Mouse (Mus musculus): ENCODE measurements around the gene Rab3b.

The Rab3b gene

GRCm38 (mm10) chr4:108878963-108879822, at the start of gene Rab3b:
Rab3b (plus strand) TSS chr4:108879063.
- peak; percentile 42 for DNase-seq (ENCODE audit: low read depth, low spot score)

- DNase-seq (ENCODE audit: low read depth, low spot score), result no peak
Observed at GRCm38 (mm10) chr4:108830698-108831097, 48.2 kb upstream of the Rab3b start.

DNA sequence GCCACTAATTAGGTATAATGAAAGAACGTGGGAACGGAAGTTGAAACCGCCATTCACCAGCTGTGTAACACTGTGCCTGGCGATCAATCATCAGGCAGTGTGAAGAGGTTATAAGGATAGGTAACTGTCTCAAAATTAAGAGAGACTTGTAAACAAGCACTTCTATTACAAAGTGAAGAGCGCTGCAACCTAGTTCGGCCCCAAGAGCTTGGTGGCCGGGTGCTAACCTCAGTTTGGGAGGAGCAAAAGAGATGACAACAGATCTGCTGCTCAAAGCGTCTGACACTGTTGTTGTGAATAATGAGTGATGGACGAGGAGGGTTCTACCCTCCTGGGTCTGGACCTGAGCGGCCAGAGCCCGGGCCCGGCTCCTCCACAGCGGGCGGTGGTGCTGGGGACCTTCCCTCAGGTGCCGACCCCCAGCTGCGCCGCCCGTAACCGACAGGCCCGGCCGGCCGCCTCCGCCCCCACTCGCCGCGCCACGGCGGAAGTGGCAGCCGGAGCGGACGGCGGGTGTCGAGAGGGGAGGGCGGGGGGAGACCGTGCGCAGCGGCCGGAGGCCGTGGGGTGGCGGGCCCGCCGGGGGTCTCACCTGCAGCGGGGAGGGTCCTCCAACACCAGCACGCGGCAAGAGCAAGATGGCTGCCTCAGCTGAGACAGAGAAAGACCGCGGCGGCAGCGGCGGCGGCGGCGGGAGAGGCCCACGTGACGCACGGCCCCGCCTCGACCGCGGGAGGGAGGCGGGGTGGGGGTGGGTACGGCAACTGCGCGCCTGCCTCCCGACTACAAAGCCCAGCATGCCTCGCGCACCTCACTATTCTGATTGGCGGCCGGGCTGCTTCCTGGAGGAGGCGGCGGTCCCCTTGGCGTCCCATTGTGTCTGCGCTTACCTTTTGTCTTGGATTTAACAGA, 45.7 kb upstream of the Rab3b start, which contains the start of gene Btf3l4:
Btf3l4 (minus strand) TSS at position 699 of the 912 bp plus-strand sequence.
- peak; percentile 96 for DNase-seq (ENCODE audit: low read depth, low spot score)

DNA sequence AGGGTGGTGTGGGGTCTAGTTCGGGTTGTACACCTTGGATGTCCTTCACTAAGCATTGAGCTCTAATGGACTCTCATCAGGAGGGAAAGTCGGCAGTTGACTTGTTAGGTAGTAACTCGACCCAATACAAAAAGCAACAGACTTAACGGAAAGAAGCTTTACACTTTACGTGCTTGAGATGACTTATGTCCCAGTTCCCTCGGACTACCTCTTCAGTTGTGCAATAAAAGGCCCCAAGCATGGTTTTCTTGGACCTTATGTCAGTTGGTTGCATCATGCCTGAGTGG, 45.1 kb upstream of the Rab3b start:
- no peak for DNase-seq (ENCODE audit: low read depth, low spot score)

GRCm38 (mm10) chr4:108834115-108834970, 44.5 kb upstream of the Rab3b start, which contains the start of gene Txndc12:
Txndc12 (plus strand) TSS chr4:108834601.
- DNase-seq (ENCODE audit: low read depth, low spot score), result peak; percentile 85

DNA sequence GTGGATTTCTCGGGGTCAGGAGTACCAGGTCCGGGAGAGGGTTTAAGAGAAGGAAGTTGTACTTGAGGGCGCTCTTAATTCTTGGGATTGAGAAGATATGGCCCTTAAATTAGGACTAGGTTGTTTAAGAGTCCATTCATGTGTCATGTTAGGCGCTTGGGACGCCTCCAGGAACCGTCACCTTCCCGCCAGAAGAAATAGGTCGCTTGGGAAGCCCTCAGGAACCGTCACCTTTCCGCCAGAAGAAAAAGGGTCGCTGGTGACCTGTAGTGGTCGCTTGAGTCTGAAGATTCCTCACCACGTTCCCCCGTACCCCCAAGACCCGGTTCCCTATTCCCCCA, 43.9 kb upstream of the Rab3b start:
- DNase-seq (ENCODE audit: low read depth, low spot score), result no peak

GRCm38 (mm10) chr4:108835496-108835895, 43.4 kb upstream of the Rab3b start:
- peak; percentile 15 for DNase-seq (ENCODE audit: low read depth, low spot score)

GRCm38 (mm10) chr4:108838031-108838430, 40.8 kb upstream of the Rab3b start:
- no peak for DNase-seq (ENCODE audit: low read depth, low spot score)

- DNase-seq (ENCODE audit: low read depth, low spot score), result no peak
Observed at GRCm38 (mm10) chr4:108841920-108842578, 36.8 kb upstream of the Rab3b start.

GRCm38 (mm10) chr4:108843336-108843735, 35.5 kb upstream of the Rab3b start:
- no peak for DNase-seq (ENCODE audit: low read depth, low spot score)

DNA sequence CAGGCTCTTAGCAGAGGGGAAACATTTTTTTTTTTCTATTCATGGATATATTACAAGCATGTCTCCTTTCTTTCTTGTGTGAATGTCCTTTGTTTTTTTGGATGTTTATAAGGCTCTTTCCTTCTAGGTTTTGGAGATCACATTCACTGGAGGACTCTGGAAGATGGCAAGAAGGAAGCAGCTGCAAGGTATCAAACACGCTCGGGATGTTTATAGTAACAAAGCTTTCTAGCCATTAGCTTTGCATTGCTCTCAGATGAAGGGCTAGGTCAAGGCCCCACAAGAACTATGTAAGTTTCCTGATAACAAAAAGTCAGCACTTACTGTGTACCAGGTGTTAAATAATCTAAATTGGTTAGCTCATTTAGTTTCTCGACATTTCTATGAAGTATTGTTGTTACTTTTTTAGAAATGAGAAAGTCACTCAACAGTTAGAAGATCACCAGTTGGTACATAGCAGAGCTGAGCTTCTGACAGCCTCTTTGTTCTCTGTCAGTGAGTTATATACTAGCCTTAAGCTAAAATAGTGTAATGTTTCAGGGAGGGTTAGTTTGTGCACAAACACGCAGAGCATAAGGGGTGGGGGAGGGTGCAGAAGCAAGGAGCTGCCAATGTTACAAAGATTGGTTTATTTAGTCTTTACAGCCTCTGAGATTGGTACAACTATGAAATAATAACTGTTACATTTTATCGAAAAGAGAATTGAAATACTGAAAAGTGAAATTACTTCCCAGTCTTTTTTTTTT, 32.9 kb upstream of the Rab3b start:
- no peak for DNase-seq (ENCODE audit: low read depth, low spot score)

DNA sequence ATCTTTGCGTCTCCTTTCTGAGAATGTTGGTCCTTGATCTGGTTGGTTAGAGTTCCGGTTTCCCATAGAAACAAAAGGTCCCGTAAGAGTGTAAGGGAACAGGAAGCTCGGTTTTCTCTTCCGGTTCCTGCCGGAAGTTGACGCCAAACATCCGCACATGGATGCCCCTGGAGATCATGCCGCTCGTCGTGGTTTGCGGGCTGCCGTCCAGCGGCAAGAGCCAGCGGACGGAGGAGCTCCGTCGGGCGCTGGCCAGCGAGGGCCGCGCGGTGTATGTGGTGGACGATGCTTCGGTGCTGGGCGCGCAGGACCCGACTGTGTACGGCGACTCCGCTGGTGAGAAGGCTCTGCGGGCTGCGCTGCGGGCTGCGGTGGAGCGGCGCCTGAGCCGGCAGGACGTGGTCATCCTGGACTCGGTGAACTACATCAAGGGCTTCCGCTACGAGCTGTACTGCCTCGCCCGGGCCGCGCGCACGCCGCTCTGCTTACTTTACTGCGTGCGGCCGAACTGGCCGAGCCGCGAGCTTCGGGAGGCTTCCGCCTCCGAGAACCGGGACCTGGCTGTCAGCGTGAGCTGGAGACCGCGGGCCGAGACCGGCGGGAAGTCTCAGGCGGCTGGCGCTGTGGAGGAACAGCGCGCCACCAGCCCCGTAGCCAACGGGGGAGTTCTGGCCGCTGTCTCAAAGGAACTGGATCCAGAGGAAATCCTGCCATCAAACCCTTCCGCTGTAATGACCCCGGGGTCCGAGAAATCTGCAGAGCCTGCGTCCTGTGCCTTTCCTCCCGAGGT, 31.0 kb upstream of the Rab3b start, which contains the start of gene Kti12:
Kti12 (plus strand) TSS at position 71 of the 790 bp plus-strand sequence.
- DNase-seq (ENCODE audit: low read depth, low spot score), result peak; percentile 88

DNA sequence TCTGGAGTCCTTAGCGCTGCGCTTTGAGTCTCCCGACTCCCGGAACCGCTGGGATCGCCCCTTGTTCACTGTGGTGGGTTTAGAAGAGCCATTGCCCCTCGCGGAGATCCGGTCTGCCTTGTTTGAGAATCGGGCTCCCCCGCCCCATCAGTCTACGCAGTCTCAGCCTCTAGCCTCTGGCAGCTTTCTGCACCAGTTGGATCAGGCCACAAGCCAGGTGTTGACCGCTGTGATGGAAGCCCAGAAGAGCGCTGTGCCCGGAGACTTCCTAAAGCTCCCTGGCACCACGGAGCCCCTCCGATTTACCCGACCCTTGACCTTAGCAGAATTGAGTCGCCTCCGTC, 30.4 kb upstream of the Rab3b start, which contains the start of gene A730015C16Rik:
A730015C16Rik (minus strand) TSS at position 115 of the 344 bp plus-strand sequence.
- DNase-seq (ENCODE audit: low read depth, low spot score), result no peak

DNA sequence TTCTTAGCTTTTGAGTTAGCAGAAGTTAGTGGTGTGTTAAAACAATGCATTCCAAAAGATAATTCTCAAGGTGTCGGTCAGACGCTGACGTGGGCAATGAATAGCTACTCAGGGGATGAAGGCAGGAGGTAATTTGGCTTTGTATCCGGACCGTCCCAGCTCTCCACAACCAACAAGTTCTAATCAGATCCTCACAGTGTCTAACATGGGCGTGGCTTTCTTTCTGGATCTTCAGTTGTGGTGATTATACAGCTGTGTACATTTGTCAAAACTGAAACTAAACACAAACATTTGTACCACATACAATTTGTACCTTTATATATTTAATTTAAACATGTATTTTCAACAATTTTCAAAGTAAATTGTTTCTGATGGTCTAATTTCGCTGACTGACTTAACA, 12.1 kb upstream of the Rab3b start:
- DNase-seq (ENCODE audit: low read depth, low spot score), result no peak

- peak; percentile 60 for DNase-seq (ENCODE audit: low read depth, low spot score)
Observed at GRCm38 (mm10) chr4:108869730-108870374, 9.0 kb upstream of the Rab3b start.

DNA sequence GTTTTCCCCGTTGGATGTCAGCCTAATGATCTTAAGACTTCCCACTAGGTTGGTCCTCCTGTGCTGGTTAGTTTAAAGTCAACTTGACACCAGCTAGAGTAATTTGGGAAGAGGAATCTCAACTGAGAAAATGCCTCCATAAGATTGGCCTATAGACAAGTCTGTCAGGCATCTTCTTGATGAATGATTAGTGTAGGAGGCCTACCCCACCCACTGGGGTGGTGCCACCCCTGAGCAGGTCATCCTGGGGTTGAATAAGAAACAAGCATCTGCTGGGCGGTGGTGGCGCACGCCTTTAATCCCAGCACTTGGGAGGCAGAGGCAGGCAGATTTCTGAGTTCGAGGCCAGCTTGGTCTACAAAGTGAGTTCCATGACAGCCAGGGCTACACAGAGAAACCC, 5.1 kb upstream of the Rab3b start:
- DNase-seq (ENCODE audit: low read depth, low spot score), result no peak

DNA sequence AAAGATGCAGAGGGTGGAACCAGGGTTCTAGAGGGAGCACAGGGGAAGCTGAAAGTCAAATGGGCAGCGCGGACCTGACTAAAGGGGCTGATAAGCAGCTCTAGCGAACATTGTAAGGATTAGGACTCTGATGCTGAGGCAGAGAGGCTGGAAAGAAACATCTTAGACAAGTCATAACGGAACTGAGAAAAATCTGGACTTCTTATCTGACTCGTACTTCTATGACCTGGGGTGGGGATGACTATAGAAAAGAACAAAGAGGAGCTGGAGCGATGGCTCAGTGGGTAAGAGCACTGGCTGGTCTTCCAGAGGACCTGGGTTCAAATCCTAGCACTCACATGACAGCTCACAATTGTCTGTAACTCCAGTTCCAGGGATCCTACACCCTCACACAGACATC, 962 bp upstream of the Rab3b start:
- DNase-seq (ENCODE audit: low read depth, low spot score), result no peak

DNA sequence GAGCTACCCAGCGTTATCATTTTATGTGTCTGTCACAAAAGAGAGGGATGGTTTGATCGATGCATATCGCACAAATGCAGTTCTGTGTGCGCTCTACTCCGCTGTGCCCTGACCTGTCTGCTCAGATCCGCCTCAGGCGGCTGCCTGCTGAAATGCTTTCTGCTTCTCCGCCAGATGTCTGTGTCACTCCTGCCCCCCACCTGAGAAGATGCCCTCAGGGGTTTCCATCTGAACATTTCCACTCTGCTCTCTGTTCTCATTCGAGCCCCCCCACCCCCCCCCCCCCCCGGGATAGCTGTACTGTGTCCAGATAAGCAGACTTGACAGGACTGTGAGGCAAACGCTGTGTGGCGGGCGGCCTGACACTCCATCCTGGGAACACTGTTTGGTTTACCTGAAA, 5.0 kb downstream of the Rab3b start:
- DNase-seq (ENCODE audit: low read depth, low spot score), result no peak

- no peak for DNase-seq (ENCODE audit: low read depth, low spot score)
Observed at GRCm38 (mm10) chr4:108887456-108887855, 8.6 kb downstream of the Rab3b start.

Measured in CD4-positive helper T cell, adult 2 months (primary cell).